Mouse (Mus musculus) embryonic facial prominence, embryonic 12.5 days (tissue): ENCODE results near the gene Zbtb18. TPM values are rescaled to one million over a fixed set of nuclear protein-coding genes. Genes with fewer than 3 reads are reported as not detected.

Experiments
- ATAC-seq: fragments of 200-750 bp; cut with Nextera tagmentation; 2 replicates; pipeline ENCODE4 v1.8.0; 2017; ENCODE audit not compliant: insufficient number of reproducible peaks, insufficient read depth, low FRiP score, low TSS enrichment
- H3K27ac ChIP-seq: fragments of 300-500 bp; sonication (generic); 2 replicates; pipeline ENCODE4 v1.5.1; 2016; ENCODE audit warnings: mild to moderate bottlenecking
- H3K27me3 ChIP-seq: fragments of 300-500 bp; sonication (generic); 2 replicates; pipeline ENCODE4 v1.6.1; 2016; ENCODE audit warnings: mild to moderate bottlenecking, moderate library complexity
- H3K36me3 ChIP-seq: fragments of 300-500 bp; sonication (generic); 2 replicates; pipeline ENCODE4 v1.6.1; 2016; ENCODE audit warnings: mild to moderate bottlenecking
- H3K4me1 ChIP-seq: fragments of 300-500 bp; sonication (generic); 2 replicates; pipeline ENCODE4 v1.6.1; 2016
- H3K4me2 ChIP-seq: fragments of 300-500 bp; sonication (generic); replicated peaks from 2 replicates; pipeline ENCODE4 v1.6.1; 2016; ENCODE audit warnings: mild to moderate bottlenecking, moderate library complexity
- H3K4me3 ChIP-seq: fragments of 300-500 bp; sonication (generic); 2 replicates; pipeline ENCODE4 v1.5.1; 2016; ENCODE audit warnings: mild to moderate bottlenecking
- H3K9ac ChIP-seq: fragments of 300-500 bp; sonication (generic); 2 replicates; pipeline ENCODE4 v1.6.1; 2016; ENCODE audit warnings: mild to moderate bottlenecking, moderate library complexity
- H3K9me3 ChIP-seq: fragments of 300-500 bp; sonication (generic); 2 replicates; pipeline ENCODE4 v1.6.1; 2016; ENCODE audit warnings: mild to moderate bottlenecking, moderate library complexity
- WGBS: fragments of 180-500 bp; shearing (Covaris S2); methylation state at CpG from one replicate; pipeline ENCODE4 v1.1.7; 2016; 5-methylcytosine and 5-hydroxymethylcytosine counted together
- polyA plus RNA-seq: library from polyadenylated mRNA; unstranded; fragments of >200 nt; fragmentation: Nextera tagmentation; extraction: Ambion mirVana; gene quantifications from 2 replicates; pipeline ENCODE4 v1.2.1, GENCODE M21; 2016

Gene Zbtb18
- polyA plus RNA-seq, 1 experiment from 2014 or later, result 3.5 TPM

- 55% methylated on average over 18 of the region's 18 CpGs for WGBS
- no peaks in the 10 kb centered on the region for H3K27me3 ChIP-seq
- H3K4me3 ChIP-seq, result no peak overlapping the region
- no peaks in the 10 kb centered on the region for H3K9me3 ChIP-seq
- no peak overlapping the region for H3K27ac ChIP-seq
- ATAC-seq, result 0 out of 2 replicates have a peak, but pooled peaks have one; percentile 28
- no peak overlapping the region for H3K9ac ChIP-seq
- no peaks in the 10 kb centered on the region for H3K36me3 ChIP-seq
- H3K4me2 ChIP-seq, result no peak overlapping the region
- H3K4me1 ChIP-seq, result peaks cover 13% of the 10 kb centered on the region; the same call in 1 of the 2 replicates
Observed at GRCm38 (mm10) chr1:177458456-177459389, 16.6 kb downstream of the Zbtb18 start.

DNA sequence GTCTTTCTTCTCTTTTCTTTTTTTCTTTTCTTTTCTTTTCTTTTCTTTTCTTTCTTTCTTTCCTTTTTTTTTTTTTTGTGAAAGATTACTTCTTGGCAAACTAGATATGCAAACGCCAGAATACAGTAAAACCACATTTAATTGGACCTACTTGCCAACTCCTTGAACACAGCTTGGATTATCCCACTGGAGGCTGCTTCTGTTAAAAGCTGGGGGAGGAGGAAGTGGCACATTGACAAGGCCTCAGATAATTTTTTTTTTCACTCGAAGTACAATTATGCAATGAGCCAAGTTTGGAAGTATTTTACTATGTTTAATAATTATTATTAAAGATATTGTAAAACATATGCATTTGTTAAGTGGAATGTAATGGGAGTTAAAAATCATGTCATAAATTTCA, 17.4 kb downstream of the Zbtb18 start:
- 58% methylated on average over 2 of the region's 2 CpGs for WGBS
- H3K9ac ChIP-seq, result no peak overlapping the region
- H3K9me3 ChIP-seq, result no peaks in the 10 kb centered on the region
- H3K27ac ChIP-seq, result no peak overlapping the region
- no peak overlapping the region for H3K4me3 ChIP-seq
- H3K4me1 ChIP-seq, result peaks cover 10% of the 10 kb centered on the region; the same call in 1 of the 2 replicates
- no peaks in the 10 kb centered on the region for H3K27me3 ChIP-seq
- no peak overlapping the region for H3K4me2 ChIP-seq
- ATAC-seq, result no peak
- no peaks in the 10 kb centered on the region for H3K36me3 ChIP-seq

DNA sequence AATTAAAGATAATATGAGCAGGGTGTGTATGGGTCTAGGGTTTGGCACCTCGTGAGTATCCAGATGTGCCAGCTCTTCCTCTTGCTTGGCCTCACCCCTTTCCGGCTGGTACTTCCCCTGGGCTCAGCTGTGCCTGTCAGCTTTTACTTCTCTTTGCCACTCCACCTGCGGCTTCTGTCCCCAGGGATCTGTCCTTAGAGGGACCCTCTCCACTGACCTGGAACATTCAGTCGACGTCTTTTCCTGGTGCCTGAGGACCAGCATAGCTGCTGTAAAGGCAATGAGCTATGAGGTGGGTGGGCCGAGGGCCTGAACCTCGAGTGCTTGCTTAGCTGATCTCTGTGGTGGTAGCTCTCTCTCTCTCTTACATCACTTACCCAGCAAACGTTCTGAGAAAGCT, 25.0 kb downstream of the Zbtb18 start:
- ATAC-seq, result no peak
- no peaks in the 10 kb centered on the region for H3K27me3 ChIP-seq
- no peak overlapping the region for H3K9ac ChIP-seq
- 67% methylated on average over 8 of the region's 8 CpGs for WGBS
- no peak overlapping the region for H3K4me3 ChIP-seq
- H3K27ac ChIP-seq, result no peak overlapping the region
- H3K4me1 ChIP-seq, result no peaks in the 10 kb centered on the region
- H3K9me3 ChIP-seq, result no peaks in the 10 kb centered on the region
- no peak overlapping the region for H3K4me2 ChIP-seq
- H3K36me3 ChIP-seq, result no peaks in the 10 kb centered on the region

- 92% methylated on average over 5 of the region's 5 CpGs for whole genome bisulfite sequencing
- Histone ChIP-seq H3K27me3 (no peaks in the 10 kb centered on the region), H3K9ac (no peak overlapping the region), H3K4me3 (no peak overlapping the region), H3K9me3 (no peaks in the 10 kb centered on the region), H3K36me3 (no peaks in the 10 kb centered on the region), H3K4me1 (no peaks in the 10 kb centered on the region), H3K27ac (no peak overlapping the region), H3K4me2 (no peak overlapping the region)
- no peak for ATAC-seq
Observed at GRCm38 (mm10) chr1:177468436-177468835, 26.3 kb downstream of the Zbtb18 start.

DNA sequence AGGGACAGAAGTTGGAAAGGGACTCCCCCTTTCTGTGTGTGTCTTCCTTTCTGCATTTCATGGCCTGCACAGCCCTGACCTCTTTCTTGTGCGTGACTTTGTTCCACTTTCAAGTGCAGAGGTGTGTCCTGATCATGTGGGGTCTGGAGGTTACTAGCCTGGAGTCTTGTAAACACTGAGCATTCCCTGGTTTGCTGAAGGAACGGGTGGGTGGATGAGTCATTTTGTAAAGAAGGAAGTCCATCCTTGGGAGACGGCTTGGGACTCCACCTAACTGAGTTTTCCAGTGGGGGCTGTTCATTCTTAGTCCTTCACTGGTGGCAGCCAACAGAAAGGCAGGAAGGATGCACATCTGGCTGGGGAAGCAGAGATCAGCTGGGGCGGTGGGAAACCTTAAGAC, 27.9 kb downstream of the Zbtb18 start:
- WGBS, result 75% methylated on average over 4 of the region's 4 CpGs
- Histone ChIP-seq H3K36me3 (no peaks in the 10 kb centered on the region), H3K9me3 (no peaks in the 10 kb centered on the region), H3K9ac (no peak overlapping the region), H3K4me1 (no peaks in the 10 kb centered on the region), H3K4me3 (no peak overlapping the region), H3K4me2 (no peak overlapping the region), H3K27ac (no peak overlapping the region), H3K27me3 (no peaks in the 10 kb centered on the region)
- ATAC-seq, result no peak

DNA sequence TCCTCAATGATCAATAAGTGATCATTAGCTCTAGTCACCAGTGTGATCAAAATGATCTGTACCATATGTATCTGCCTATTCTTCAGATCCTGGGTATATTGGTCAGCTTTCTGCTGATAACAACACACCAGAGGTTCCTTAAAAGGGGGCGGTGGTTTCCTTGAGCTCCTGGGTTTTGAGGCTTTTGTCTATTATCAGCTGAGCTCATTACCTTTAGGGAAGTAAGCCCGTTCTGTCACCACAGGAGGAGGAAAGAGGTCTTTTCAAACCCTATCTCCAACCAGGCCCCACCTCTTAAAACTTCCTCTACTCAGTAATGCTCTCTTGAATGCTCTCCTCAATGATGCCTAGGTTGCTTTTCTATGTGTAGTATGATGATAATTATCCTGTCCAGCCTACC, 28.8 kb downstream of the Zbtb18 start:
- ATAC-seq, result no peak
- no peaks in the 10 kb centered on the region for H3K9me3 ChIP-seq
- H3K36me3 ChIP-seq, result no peaks in the 10 kb centered on the region
- H3K9ac ChIP-seq, result no peak overlapping the region
- WGBS, result 75% methylated on average over 2 of the region's 2 CpGs
- no peak overlapping the region for H3K27ac ChIP-seq
- H3K4me1 ChIP-seq, result no peaks in the 10 kb centered on the region
- no peak overlapping the region for H3K4me3 ChIP-seq
- no peak overlapping the region for H3K4me2 ChIP-seq
- no peaks in the 10 kb centered on the region for H3K27me3 ChIP-seq

DNA sequence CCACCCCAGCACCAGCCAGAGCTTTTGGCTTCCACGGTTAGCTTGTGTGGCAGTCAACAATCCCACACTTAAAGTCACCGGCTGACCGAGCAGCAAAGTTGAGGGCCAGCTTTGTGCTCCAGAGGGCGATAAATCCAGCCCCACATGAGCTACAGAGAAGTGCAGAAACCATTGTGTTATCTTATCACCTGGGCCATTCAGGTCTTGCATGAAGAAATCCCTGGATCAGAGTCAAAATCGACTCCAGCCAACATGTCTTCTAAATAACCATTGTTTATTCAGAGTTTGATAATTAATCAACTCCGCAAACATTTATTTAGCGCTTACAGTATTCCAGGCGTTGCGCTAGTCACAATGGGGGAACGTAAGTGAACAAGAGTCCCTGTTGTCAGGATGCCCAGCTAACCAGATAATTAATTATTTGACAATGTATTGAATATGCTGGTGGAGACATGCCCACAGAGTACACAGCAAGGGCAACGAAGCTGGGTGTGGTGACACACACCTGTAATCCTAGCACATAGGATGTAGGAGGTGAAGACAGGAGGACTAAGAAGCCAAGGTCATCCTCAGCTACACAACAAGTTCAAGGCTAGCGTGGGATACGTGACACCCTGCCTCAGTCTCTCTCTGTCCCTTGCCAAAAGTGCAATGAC, 33.5 kb downstream of the Zbtb18 start:
- no peak overlapping the region for H3K27ac ChIP-seq
- ATAC-seq, result no peak
- H3K4me3 ChIP-seq, result no peak overlapping the region
- WGBS, result 89% methylated on average over 13 of the region's 13 CpGs
- H3K36me3 ChIP-seq, result no peaks in the 10 kb centered on the region
- no peaks in the 10 kb centered on the region for H3K4me1 ChIP-seq
- no peak overlapping the region for H3K4me2 ChIP-seq
- no peaks in the 10 kb centered on the region for H3K9me3 ChIP-seq
- no peak overlapping the region for H3K9ac ChIP-seq
- H3K27me3 ChIP-seq, result no peaks in the 10 kb centered on the region

DNA sequence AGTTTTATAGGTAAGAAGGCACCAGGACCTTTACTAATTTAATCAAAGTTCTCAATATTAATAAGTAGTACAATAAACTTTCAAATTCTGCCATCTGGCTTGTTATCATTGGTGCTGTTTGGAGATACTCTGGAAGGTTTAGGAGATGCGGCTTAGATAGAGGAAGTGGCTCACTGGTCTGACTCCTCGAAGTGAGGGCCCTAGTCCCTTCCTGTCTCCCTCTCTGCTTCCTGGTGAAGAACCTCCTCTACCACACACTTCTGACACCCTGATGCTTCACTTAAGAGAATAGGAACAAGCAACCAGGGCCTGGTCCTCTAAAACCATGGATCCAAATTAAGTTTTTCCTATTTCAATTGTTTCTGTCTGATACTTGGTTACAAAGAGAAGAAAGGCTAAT, 36.4 kb downstream of the Zbtb18 start:
- 79% methylated on average over 2 of the region's 2 CpGs for WGBS
- Histone ChIP-seq H3K27ac (no peak overlapping the region), H3K4me1 (no peaks in the 10 kb centered on the region), H3K9ac (no peak overlapping the region), H3K9me3 (no peaks in the 10 kb centered on the region), H3K4me2 (no peak overlapping the region), H3K36me3 (no peaks in the 10 kb centered on the region), H3K4me3 (no peak overlapping the region), H3K27me3 (no peaks in the 10 kb centered on the region)
- no peak for ATAC-seq

GRCm38 (mm10) chr1:177479356-177480004, 37.3 kb downstream of the Zbtb18 start:
- H3K27me3 ChIP-seq, result no peaks in the 10 kb centered on the region
- WGBS, result 66% methylated on average over 10 of the region's 10 CpGs

GRCm38 (mm10) chr1:177483612-177484011, 41.5 kb downstream of the Zbtb18 start:
- H3K4me2 ChIP-seq, result no peak overlapping the region
- no peaks in the 10 kb centered on the region for H3K27me3 ChIP-seq
- H3K36me3 ChIP-seq, result no peaks in the 10 kb centered on the region
- no peak overlapping the region for H3K4me3 ChIP-seq
- no peak overlapping the region for H3K27ac ChIP-seq
- no peak for ATAC-seq
- no peaks in the 10 kb centered on the region for H3K9me3 ChIP-seq
- H3K9ac ChIP-seq, result no peak overlapping the region
- no peaks in the 10 kb centered on the region for H3K4me1 ChIP-seq
- WGBS, result 89% methylated on average over 2 of the region's 2 CpGs

More at GRCm38 (mm10) chr1:177479356-177480004, 37.3 kb downstream of the Zbtb18 start:
- Histone ChIP-seq H3K9ac (no peak overlapping the region), H3K4me1 (no peaks in the 10 kb centered on the region), H3K4me2 (no peak overlapping the region), H3K4me3 (no peak overlapping the region), H3K9me3 (no peaks in the 10 kb centered on the region), H3K36me3 (no peaks in the 10 kb centered on the region), H3K27ac (no peak overlapping the region)
- ATAC-seq, result no peak

GRCm38 (mm10) chr1:177484280-177484679, 42.1 kb downstream of the Zbtb18 start:
- H3K36me3 ChIP-seq, result no peaks in the 10 kb centered on the region
- no peak overlapping the region for H3K4me2 ChIP-seq
- no peaks in the 10 kb centered on the region for H3K9me3 ChIP-seq
- H3K4me1 ChIP-seq, result no peaks in the 10 kb centered on the region
- no peak for ATAC-seq
- 64% methylated on average over 7 of the region's 7 CpGs for WGBS
- H3K9ac ChIP-seq, result no peak overlapping the region
- no peak overlapping the region for H3K4me3 ChIP-seq
- H3K27me3 ChIP-seq, result no peaks in the 10 kb centered on the region
- no peak overlapping the region for H3K27ac ChIP-seq
